Mouse (Mus musculus) heart, embryonic 14.5 days (tissue): ENCODE results near the gene Tmcc3. TPM values are rescaled to one million over a fixed set of nuclear protein-coding genes. Genes with fewer than 3 reads are reported as not detected.
A peak's percentile ranks its signal among the peaks of the same experiment; 100 is the strongest.

Source experiments
- ATAC-seq: fragments of 200-750 bp; cut with Nextera tagmentation; 2 replicates; pipeline ENCODE4 v1.8.0; 2017; ENCODE audit warnings: low read depth, moderate TSS enrichment; ENCODE audit not compliant: insufficient number of reproducible peaks, insufficient read depth, low FRiP score
- H3K27ac ChIP-seq, 2 experiments: fragments of 200-500 bp in 1 of 2; fragments of 300-500 bp in 1 of 2; sonication (generic) in 1 of 2; replicated peaks in 1 of 2; 2 replicates each; pipeline ENCODE4 v1.5.1; 2012 to 2014; ENCODE audit warnings: low read depth in 2 of 2, low read length in 2 of 2, control low read depth in 1 of 2, mild to moderate bottlenecking in 1 of 2, mixed read lengths in 1 of 2; ENCODE audit not compliant: control insufficient read depth in 1 of 2, insufficient read depth in 1 of 2
- H3K27me3 ChIP-seq: fragments of 300-500 bp; sonication (generic); 2 replicates; pipeline ENCODE4 v1.6.1; 2014; ENCODE audit warnings: mild to moderate bottlenecking, low read length, control low read depth; ENCODE audit not compliant: control insufficient read depth, insufficient read depth
- H3K36me3 ChIP-seq: fragments of 300-500 bp; sonication (generic); 2 replicates; pipeline ENCODE4 v1.6.1; 2014; ENCODE audit warnings: mild to moderate bottlenecking, control low read depth, low read length, mixed read lengths; ENCODE audit not compliant: control insufficient read depth, insufficient read depth
- H3K4me1 ChIP-seq, 2 experiments: fragments of 200-500 bp in 1 of 2; fragments of 300-500 bp in 1 of 2; sonication (generic) in 1 of 2; 2 replicates each; pipeline ENCODE4 v1.6.1; 2012 to 2014; ENCODE audit warnings: low read length in 2 of 2, control low read depth in 1 of 2, mixed read lengths in 1 of 2; ENCODE audit not compliant: control insufficient read depth in 2 of 2, insufficient read depth in 2 of 2
- H3K4me2 ChIP-seq: fragments of 300-500 bp; sonication (generic); 2 replicates; pipeline ENCODE4 v1.6.1; 2014; ENCODE audit warnings: mild to moderate bottlenecking, low read length
- H3K4me3 ChIP-seq, 2 experiments: fragments of 200-500 bp in 1 of 2; fragments of 300-500 bp in 1 of 2; sonication (generic) in 1 of 2; 2 replicates each; pipeline ENCODE4 v1.5.1; 2012 to 2014; ENCODE audit warnings: low read length in 2 of 2, mild to moderate bottlenecking in 2 of 2, control low read depth in 1 of 2, low read depth in 1 of 2, moderate library complexity in 1 of 2; ENCODE audit not compliant: control insufficient read depth in 1 of 2, insufficient read depth in 1 of 2
- H3K9ac ChIP-seq: fragments of 300-500 bp; sonication (generic); 2 replicates; pipeline ENCODE4 v1.6.1; 2014; ENCODE audit warnings: mild to moderate bottlenecking, low read length
- H3K9me3 ChIP-seq: fragments of 300-500 bp; sonication (generic); 2 replicates; pipeline ENCODE4 v1.6.1; 2016; ENCODE audit warnings: low read length, control low read depth; ENCODE audit not compliant: control insufficient read depth
- WGBS: fragments of 180-500 bp; shearing (Covaris S2); extraction: QIAGEN DNeasy Blood & Tissue Kit; methylation state at CpG from one replicate; pipeline ENCODE4 v1.1.7; 2014; 5-methylcytosine and 5-hydroxymethylcytosine counted together
- polyA plus RNA-seq: library from polyadenylated mRNA; unstranded; fragments of >200 nt; fragmentation: Nextera tagmentation; extraction: Ambion mirVana; gene quantifications from 2 replicates; pipeline ENCODE4 v1.2.1, GENCODE M21; 2014

Gene Tmcc3
- polyA plus RNA-seq, 1 experiment from 2014 or later = 9.6 TPM

DNA sequence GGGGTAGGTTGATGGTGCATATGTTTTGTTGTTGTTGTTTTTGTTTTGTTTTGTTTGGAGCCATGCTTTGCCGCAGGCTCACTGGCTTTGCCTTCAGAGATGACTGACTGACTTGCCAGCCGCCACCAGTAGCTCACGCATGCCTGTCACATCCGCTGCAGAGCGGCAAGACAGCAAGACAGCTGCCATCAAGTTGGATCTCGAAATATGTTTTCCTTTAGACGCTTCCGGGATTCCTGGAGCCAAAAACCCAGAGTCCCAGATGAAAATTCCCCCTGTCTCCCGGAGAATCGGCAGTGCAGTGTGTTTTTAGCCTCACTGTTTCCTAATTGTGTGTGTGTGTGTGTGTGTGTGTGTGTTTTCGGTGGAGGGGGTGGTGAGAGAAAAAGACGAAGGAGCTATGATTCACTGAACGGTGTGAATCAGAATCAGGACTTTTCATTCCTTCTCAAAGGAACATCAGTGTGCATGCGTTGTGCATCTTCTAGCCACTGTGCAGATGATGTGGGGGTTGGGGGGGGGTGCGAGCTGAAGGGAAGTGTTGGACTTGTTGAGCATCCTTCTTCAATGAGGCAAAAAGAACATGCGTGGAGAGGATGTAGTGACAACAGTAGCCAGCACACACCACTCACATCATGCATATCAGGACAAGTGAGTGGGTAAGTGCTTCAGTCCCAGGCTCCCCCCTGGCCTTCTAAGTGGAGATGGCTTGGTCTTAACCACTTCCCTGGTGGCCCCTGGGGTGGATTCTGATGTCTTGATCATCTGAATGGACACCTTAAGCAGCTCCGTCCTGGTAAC lies 208.8 kb downstream of the Tmcc3 start:
- H3K9me3 ChIP-seq = no peaks in the 10 kb centered on the region
- peak overlapping the region; percentile 7; the same call in 1 of the 2 replicates for H3K9ac ChIP-seq
- no peak for ATAC-seq
- H3K27me3 ChIP-seq = no peaks in the 10 kb centered on the region
- 36% methylated on average over 17 of the region's 17 CpGs for WGBS
- H3K4me3 ChIP-seq = peak overlapping the region in 1 of 2 experiments; percentile 14; a peak in 3 of 4 replicates
- H3K4me2 ChIP-seq = peak overlapping the region; percentile 55
- peak overlapping the region in 1 of 2 experiments; percentile 34; a peak in 1 of 4 replicates for H3K27ac ChIP-seq
- H3K36me3 ChIP-seq = no peaks in the 10 kb centered on the region
- peaks cover 22 to 42% of the 10 kb centered on the region in 2 experiments for H3K4me1 ChIP-seq

- no peaks in the 10 kb centered on the region for H3K36me3 ChIP-seq
- H3K27me3 ChIP-seq = no peaks in the 10 kb centered on the region
- H3K9me3 ChIP-seq = no peaks in the 10 kb centered on the region
- no peak for ATAC-seq
- peak overlapping the region in 1 of 2 experiments; percentile 14; a peak in 2 of 4 replicates for H3K4me3 ChIP-seq
- peak overlapping the region; percentile 7; the same call in 1 of the 2 replicates for H3K9ac ChIP-seq
- H3K4me2 ChIP-seq = peak overlapping the region; percentile 55
- H3K4me1 ChIP-seq = peaks cover 22 to 45% of the 10 kb centered on the region in 2 experiments
- no peak overlapping the region; a peak in 1 of 4 replicates for H3K27ac ChIP-seq
- 32% methylated on average over 3 of the region's 3 CpGs for WGBS
Observed at GRCm38 (mm10) chr10:94521107-94521401, 209.3 kb downstream of the Tmcc3 start.

GRCm38 (mm10) chr10:94521776-94522175 lies 210.0 kb downstream of the Tmcc3 start:
- WGBS = 27% methylated on average over 10 of the region's 10 CpGs
- 0 out of 4 replicates have a peak overlapping the region, but pooled peaks of 1 of the 2 experiments have one; percentile 19 for H3K27ac ChIP-seq
- H3K4me2 ChIP-seq = no peak overlapping the region
- H3K4me3 ChIP-seq = no peak overlapping the region
- H3K27me3 ChIP-seq = no peaks in the 10 kb centered on the region
- no peak for ATAC-seq
- no peaks in the 10 kb centered on the region for H3K9me3 ChIP-seq
- no peak overlapping the region for H3K9ac ChIP-seq
- H3K4me1 ChIP-seq = peaks cover 19 to 41% of the 10 kb centered on the region in 2 experiments
- no peaks in the 10 kb centered on the region for H3K36me3 ChIP-seq

- peaks cover 19 to 41% of the 10 kb centered on the region in 2 experiments for H3K4me1 ChIP-seq
Observed at GRCm38 (mm10) chr10:94523297-94523696, 211.5 kb downstream of the Tmcc3 start.

DNA sequence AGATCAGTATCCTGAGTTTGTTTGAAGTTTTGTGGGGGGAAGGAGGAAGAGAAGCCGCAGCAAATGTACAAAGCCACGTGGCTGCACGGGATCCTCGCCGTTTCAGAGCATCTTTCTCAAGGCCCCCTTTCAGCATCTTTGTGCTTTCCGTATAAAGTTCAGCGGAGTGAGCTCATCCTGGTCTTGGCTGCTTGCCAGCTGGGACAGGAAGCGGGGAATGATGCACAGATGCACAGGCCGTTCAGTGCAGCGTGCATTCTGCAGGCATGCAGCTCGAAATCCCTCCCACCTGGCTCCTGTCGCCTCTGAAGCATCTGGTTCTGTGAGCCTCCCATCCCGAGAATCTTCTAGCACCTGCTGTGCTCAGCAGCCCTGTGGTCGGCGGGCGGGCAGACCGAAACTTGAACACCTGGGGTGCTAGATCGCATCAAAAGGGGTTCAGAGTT lies 212.0 kb downstream of the Tmcc3 start:
- WGBS = 9% methylated on average over 18 of the region's 18 CpGs
- no peak for ATAC-seq
- Histone ChIP-seq H3K27me3 (no peaks in the 10 kb centered on the region), H3K27ac (no peak overlapping the region), H3K9me3 (no peaks in the 10 kb centered on the region), H3K9ac (no peak overlapping the region), H3K4me2 (peak overlapping the region; percentile 19; the same call in 1 of the 2 replicates), H3K36me3 (no peaks in the 10 kb centered on the region), H3K4me1 (peaks cover 19 to 41% of the 10 kb centered on the region in 2 experiments), H3K4me3 (no peak overlapping the region)

More at GRCm38 (mm10) chr10:94523297-94523696, 211.5 kb downstream of the Tmcc3 start:
- Histone ChIP-seq H3K9ac (no peak overlapping the region), H3K4me3 (no peak overlapping the region), H3K4me2 (peak overlapping the region; percentile 19; the same call in 1 of the 2 replicates), H3K27ac (no peak overlapping the region), H3K9me3 (no peaks in the 10 kb centered on the region), H3K36me3 (no peaks in the 10 kb centered on the region), H3K27me3 (no peaks in the 10 kb centered on the region)
- 82% methylated on average over 8 of the region's 8 CpGs for WGBS
- no peak for ATAC-seq

- Histone ChIP-seq H3K4me1 (peaks cover 19 to 39% of the 10 kb centered on the region in 2 experiments), H3K36me3 (no peaks in the 10 kb centered on the region), H3K27me3 (no peaks in the 10 kb centered on the region), H3K27ac (peak overlapping the region; percentile 18 to 24; a peak in 2 of 4 replicates), H3K9me3 (no peaks in the 10 kb centered on the region), H3K4me2 (no peak overlapping the region), H3K4me3 (no peak overlapping the region), H3K9ac (no peak overlapping the region)
- 60% methylated on average over 6 of the region's 6 CpGs for WGBS
- ATAC-seq = no peak
Observed at GRCm38 (mm10) chr10:94524966-94525365, 213.2 kb downstream of the Tmcc3 start.

GRCm38 (mm10) chr10:94525784-94526183 lies 214.0 kb downstream of the Tmcc3 start:
- H3K4me1 ChIP-seq = peaks cover 13 to 32% of the 10 kb centered on the region in 2 experiments
- H3K27ac ChIP-seq = no peak overlapping the region
- 75% methylated on average over 7 of the region's 7 CpGs for WGBS
- no peaks in the 10 kb centered on the region for H3K9me3 ChIP-seq
- ATAC-seq = no peak
- H3K4me2 ChIP-seq = no peak overlapping the region
- H3K9ac ChIP-seq = no peak overlapping the region
- no peak overlapping the region for H3K4me3 ChIP-seq
- H3K27me3 ChIP-seq = no peaks in the 10 kb centered on the region
- H3K36me3 ChIP-seq = no peaks in the 10 kb centered on the region
